Mouse (Mus musculus) gastrocnemius, adult 2 months (tissue): ENCODE data around the gene Hils1. TPM values are rescaled to one million over a fixed set of nuclear protein-coding genes. Genes with fewer than 3 reads are reported as not detected.

Source experiments
- DNase-seq: peaks from one replicate; pipeline ENCODE4 v3.0.0; 2022
- H3K27ac ChIP-seq: fragments of 200-600 bp; 2 replicates; pipeline ENCODE4 v1.8.1; 2022; ENCODE audit warnings: mild to moderate bottlenecking
- H3K4me3 ChIP-seq: fragments of 200-600 bp; 2 replicates; pipeline ENCODE4 v1.8.1; 2022; ENCODE audit warnings: mild to moderate bottlenecking, moderate library complexity
- CTCF ChIP-seq: fragments of 200-600 bp; IDR thresholded peaks from 2 replicates; pipeline ENCODE4 v1.8.1; 2022; ENCODE audit warnings: antibody characterized with exemption, mild to moderate bottlenecking, moderate library complexity
- intact Hi-C: fragments of 180-260 bp; cut with DNase I; formaldehyde crosslinking; loops from one replicate; pipeline ENCODE4 v1.15.1; 2025
- total RNA-seq, 2 experiments: library from RNA; stranded (reverse); gene quantifications; 2 replicates each; pipeline ENCODE4 v1.2.3; 2021

Hils1 gene
- total RNA-seq, 2 experiments from 2014 or later = not detected

DNA sequence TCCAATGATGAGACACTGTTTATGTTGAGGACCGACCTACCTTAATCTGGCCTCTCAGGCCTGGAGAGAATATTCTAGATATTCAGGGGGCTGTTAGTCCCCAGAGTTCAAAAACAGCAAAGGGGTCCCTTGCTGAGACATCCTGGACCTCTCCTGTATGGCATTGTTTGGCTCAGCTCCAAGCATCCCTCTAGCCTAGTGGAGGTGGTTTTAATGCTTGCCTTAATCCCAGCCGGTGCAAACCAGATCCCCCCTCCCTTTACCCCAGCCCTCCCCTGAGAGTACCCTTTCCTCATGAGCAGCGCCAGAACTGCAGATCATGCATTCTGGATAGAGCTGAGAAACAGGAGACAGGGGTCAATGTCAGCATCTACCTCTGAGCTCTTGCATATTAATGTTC, 45.1 kb downstream of the Hils1 start:
- Histone ChIP-seq H3K27ac (no peak overlapping the region), H3K4me3 (no peak overlapping the region)
- intact Hi-C loops = no loop called here
- no peak for DNase-seq
- TF ChIP-seq CTCF = no peak

DNA sequence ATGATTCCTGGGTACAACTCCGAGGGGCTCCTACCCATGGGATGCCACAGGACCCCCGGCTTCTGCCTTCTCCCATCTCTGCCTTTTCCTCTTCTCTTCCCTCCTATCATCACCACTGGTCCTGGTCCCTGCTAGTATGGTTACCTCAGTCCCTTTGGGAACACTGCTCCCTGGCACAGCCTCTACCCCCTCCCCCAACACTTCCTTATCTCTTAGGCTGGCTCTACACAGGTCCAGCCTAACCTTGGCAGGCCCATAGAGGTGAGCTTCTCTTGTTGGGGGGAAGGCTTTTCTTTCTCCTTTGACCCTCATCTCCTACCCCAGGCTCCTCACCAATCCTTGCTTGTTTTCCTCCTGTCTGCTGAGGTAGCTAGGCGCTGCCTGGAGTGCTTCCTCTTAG, 48.1 kb downstream of the Hils1 start:
- no peak overlapping the region for H3K27ac ChIP-seq
- H3K4me3 ChIP-seq = no peak overlapping the region
- intact Hi-C loops = no loop called here
- DNase-seq = no peak
- TF ChIP-seq CTCF = no peak

Other genes starting within 250 kb of the Hils1 start
- 1 to 10 TPM in 1 of 2 experiments, under 1 TPM in 1; 0.82 to 1.3 TPM for gene Cdc34b, start 225.8 kb upstream of the Hils1 start, total RNA-seq
- not detected for gene Tmem92, start 184.9 kb upstream of the Hils1 start, total RNA-seq
- gene Col1a1, start 31.4 kb upstream of the Hils1 start, total RNA-seq = 100 to 1,000 TPM; 154 to 483 TPM
- gene Sgca, start 8.7 kb downstream of the Hils1 start, total RNA-seq = 100 to 1,000 TPM; 252 to 278 TPM
- gene Ppp1r9b, start 23.4 kb downstream of the Hils1 start, total RNA-seq = 10 to 100 TPM; 18.3 to 25.7 TPM
- gene Samd14, start 42.3 kb downstream of the Hils1 start, total RNA-seq = under 1 TPM; 0.28 to 0.42 TPM
- gene Pdk2, start 73.8 kb downstream of the Hils1 start, total RNA-seq = 100 to 1,000 TPM; 471 to 485 TPM
- 1 to 10 TPM; 4.3 to 5.2 TPM for gene Itga3, start 109.2 kb downstream of the Hils1 start, total RNA-seq
- gene Dlx3, start 152.5 kb downstream of the Hils1 start, total RNA-seq = not detected
- not detected for gene Dlx4, start 178.7 kb downstream of the Hils1 start, total RNA-seq